Mouse (Mus musculus) heart, embryonic 12.5 days (tissue): ENCODE results near the gene Kif1a. TPM values are rescaled to one million over a fixed set of nuclear protein-coding genes. Genes with fewer than 3 reads are reported as not detected.

Source experiments
- ATAC-seq: fragments of 200-750 bp; cut with Nextera tagmentation; 2 replicates; pipeline ENCODE4 v1.8.0; 2017; ENCODE audit warnings: moderate TSS enrichment, moderate library complexity; ENCODE audit not compliant: insufficient number of reproducible peaks, low FRiP score
- H3K27ac ChIP-seq: fragments of 300-500 bp; sonication (generic); 2 replicates; pipeline ENCODE4 v1.5.1; 2016; ENCODE audit warnings: mild to moderate bottlenecking, moderate library complexity; ENCODE audit not compliant: poor library complexity, severe bottlenecking
- H3K27me3 ChIP-seq: fragments of 300-500 bp; sonication (generic); replicated peaks from 2 replicates; pipeline ENCODE4 v1.6.1; 2016; ENCODE audit warnings: mild to moderate bottlenecking, moderate library complexity
- H3K36me3 ChIP-seq: fragments of 300-500 bp; sonication (generic); 2 replicates; pipeline ENCODE4 v1.6.1; 2016; ENCODE audit warnings: mild to moderate bottlenecking, moderate library complexity
- H3K4me1 ChIP-seq: fragments of 300-500 bp; sonication (generic); replicated peaks from 2 replicates; pipeline ENCODE4 v1.6.1; 2016; ENCODE audit warnings: mild to moderate bottlenecking
- H3K4me2 ChIP-seq: fragments of 300-500 bp; sonication (generic); 2 replicates; pipeline ENCODE4 v1.6.1; 2016; ENCODE audit warnings: mild to moderate bottlenecking, moderate library complexity
- H3K4me3 ChIP-seq: fragments of 300-500 bp; sonication (generic); 2 replicates; pipeline ENCODE4 v1.5.1; 2016; ENCODE audit warnings: mild to moderate bottlenecking
- H3K9ac ChIP-seq: fragments of 300-500 bp; sonication (generic); 2 replicates; pipeline ENCODE4 v1.6.1; 2016; ENCODE audit warnings: mild to moderate bottlenecking, moderate library complexity
- H3K9me3 ChIP-seq: fragments of 300-500 bp; sonication (generic); replicated peaks from 2 replicates; pipeline ENCODE4 v1.6.1; 2016; ENCODE audit warnings: mild to moderate bottlenecking, moderate library complexity
- WGBS: fragments of 180-500 bp; shearing (Covaris S2); methylation state at CpG from one replicate; pipeline ENCODE4 v1.1.7; 2016; 5-methylcytosine and 5-hydroxymethylcytosine counted together
- polyA plus RNA-seq: library from polyadenylated mRNA; unstranded; fragments of >200 nt; fragmentation: Nextera tagmentation; extraction: Ambion mirVana; gene quantifications from 2 replicates; pipeline ENCODE4 v1.2.1, GENCODE M21; 2016

Gene Kif1a
- polyA plus RNA-seq, 1 experiment from 2014 or later: 7.7 TPM

GRCm38 (mm10) chr1:93092582-93092981 is 9.2 kb downstream of the Kif1a start:
- no peak overlapping the region for H3K27ac ChIP-seq
- 96% methylated on average over 3 of the region's 3 CpGs for WGBS
- H3K4me3 ChIP-seq: no peak overlapping the region
- no peak overlapping the region for H3K9ac ChIP-seq
- H3K36me3 ChIP-seq: no peaks in the 10 kb centered on the region
- peaks cover 16% of the 10 kb centered on the region for H3K27me3 ChIP-seq
- no peaks in the 10 kb centered on the region; the same call in 1 of the 2 replicates for H3K9me3 ChIP-seq
- no peaks in the 10 kb centered on the region for H3K4me1 ChIP-seq
- no peak for ATAC-seq
- H3K4me2 ChIP-seq: no peak overlapping the region

- peak overlapping the region; percentile 51 for H3K27ac ChIP-seq
- no peaks in the 10 kb centered on the region for H3K9me3 ChIP-seq
- no peak for ATAC-seq
- H3K4me3 ChIP-seq: no peak overlapping the region
- no peaks in the 10 kb centered on the region for H3K36me3 ChIP-seq
- no peaks in the 10 kb centered on the region for H3K27me3 ChIP-seq
- peaks cover 11% of the 10 kb centered on the region for H3K4me1 ChIP-seq
- no peak overlapping the region for H3K9ac ChIP-seq
- no peak overlapping the region for H3K4me2 ChIP-seq
- 24% methylated on average over 6 of the region's 6 CpGs for WGBS
These were observed 16.6 kb downstream of the Kif1a start for GRCm38 (mm10) chr1:93085136-93085535.

DNA sequence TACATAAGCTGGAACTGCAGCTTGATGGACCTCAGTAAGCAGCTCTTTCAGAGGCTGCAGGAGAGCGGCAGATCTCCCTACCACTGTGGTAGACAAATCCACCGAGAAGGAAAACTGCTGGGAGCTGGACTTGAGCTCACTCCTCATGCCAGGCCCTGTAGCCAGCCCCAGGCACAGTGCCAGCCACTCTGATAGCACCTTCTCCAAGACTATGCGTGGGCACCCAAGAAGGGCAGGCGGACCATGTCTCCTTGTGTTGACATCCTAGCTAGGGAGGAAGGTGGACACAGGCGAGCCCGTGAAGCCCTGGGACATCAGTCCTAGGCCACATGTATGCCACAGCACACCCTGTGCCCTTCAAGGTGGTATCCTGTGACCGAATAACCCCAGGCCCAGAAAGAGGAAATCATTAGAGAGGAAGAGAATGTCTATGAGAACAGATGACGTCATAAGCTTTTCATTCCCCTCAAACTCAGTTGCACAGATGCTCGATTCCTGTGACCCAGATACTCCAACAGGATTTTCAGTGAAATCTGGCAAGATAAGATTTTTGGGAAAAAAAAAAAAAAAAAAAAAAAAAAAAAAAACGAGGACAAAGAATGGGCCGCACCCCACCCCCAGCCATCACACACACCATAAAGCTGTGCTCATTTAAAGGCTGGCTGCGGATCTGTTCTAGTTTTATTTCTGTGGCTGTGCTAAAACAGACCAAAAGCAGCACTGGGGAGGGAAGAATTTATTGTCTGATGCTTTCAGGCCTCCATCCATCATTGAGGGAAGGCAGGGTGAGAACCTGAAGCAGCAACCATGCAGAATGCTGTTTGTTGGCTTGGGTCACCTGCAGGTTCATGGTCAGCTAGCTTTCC is 18.1 kb downstream of the Kif1a start:
- Histone ChIP-seq H3K4me1 (peaks cover 17% of the 10 kb centered on the region), H3K4me2 (no peak overlapping the region), H3K36me3 (no peaks in the 10 kb centered on the region), H3K27me3 (no peaks in the 10 kb centered on the region), H3K9ac (no peak overlapping the region), H3K27ac (no peak overlapping the region), H3K9me3 (no peaks in the 10 kb centered on the region), H3K4me3 (no peak overlapping the region)
- no peak for ATAC-seq
- 75% methylated on average over 12 of the region's 12 CpGs for WGBS

GRCm38 (mm10) chr1:93082121-93082520 is 19.6 kb downstream of the Kif1a start:
- peaks cover 17% of the 10 kb centered on the region for H3K4me1 ChIP-seq
- no peak overlapping the region for H3K27ac ChIP-seq
- H3K9ac ChIP-seq: no peak overlapping the region
- no peaks in the 10 kb centered on the region for H3K36me3 ChIP-seq
- H3K4me3 ChIP-seq: no peak overlapping the region
- no peaks in the 10 kb centered on the region for H3K27me3 ChIP-seq
- ATAC-seq: no peak
- H3K9me3 ChIP-seq: no peaks in the 10 kb centered on the region
- WGBS: 84% methylated on average over 8 of the region's 8 CpGs
- no peak overlapping the region for H3K4me2 ChIP-seq

DNA sequence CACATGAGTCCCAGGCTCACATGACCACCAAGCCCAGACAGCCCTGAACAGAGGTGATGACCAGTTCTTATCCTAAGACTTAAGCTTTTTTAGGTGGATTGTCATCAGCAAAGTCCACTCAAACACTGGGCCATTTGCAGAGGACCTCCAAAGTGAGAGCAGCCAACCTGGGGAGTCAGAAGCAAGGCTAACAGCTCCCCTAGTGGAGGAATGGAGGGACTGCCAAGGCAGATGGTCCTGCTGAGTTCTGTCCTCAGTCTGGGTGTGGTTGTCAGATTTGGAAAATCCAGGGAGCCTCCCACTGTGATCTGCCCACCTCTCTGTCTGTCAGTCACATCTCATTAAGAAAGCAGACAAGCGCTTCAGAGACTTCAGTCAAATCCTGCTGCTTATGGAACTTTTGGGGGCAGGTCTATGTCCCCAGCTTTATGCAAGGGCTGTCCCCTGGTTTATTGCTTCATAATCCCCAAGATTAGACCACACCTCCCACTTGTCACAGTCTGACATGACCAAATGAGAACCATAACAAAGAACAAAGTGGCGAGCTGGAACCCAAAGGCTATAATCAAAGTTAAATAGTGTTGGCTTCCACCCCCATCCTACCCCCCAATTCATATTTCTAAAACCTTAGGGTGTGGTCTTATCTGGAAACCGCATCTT is 20.7 kb downstream of the Kif1a start:
- Histone ChIP-seq H3K4me1 (peaks cover 17% of the 10 kb centered on the region), H3K9me3 (no peaks in the 10 kb centered on the region), H3K9ac (no peak overlapping the region), H3K36me3 (no peaks in the 10 kb centered on the region), H3K27me3 (no peaks in the 10 kb centered on the region), H3K27ac (no peak overlapping the region), H3K4me3 (no peak overlapping the region), H3K4me2 (no peak overlapping the region)
- 74% methylated on average over 3 of the region's 3 CpGs for WGBS
- ATAC-seq: no peak

GRCm38 (mm10) chr1:93079602-93080001 is 22.1 kb downstream of the Kif1a start:
- no peak for ATAC-seq
- no peak overlapping the region for H3K9ac ChIP-seq
- 84% methylated on average over 3 of the region's 3 CpGs for WGBS

DNA sequence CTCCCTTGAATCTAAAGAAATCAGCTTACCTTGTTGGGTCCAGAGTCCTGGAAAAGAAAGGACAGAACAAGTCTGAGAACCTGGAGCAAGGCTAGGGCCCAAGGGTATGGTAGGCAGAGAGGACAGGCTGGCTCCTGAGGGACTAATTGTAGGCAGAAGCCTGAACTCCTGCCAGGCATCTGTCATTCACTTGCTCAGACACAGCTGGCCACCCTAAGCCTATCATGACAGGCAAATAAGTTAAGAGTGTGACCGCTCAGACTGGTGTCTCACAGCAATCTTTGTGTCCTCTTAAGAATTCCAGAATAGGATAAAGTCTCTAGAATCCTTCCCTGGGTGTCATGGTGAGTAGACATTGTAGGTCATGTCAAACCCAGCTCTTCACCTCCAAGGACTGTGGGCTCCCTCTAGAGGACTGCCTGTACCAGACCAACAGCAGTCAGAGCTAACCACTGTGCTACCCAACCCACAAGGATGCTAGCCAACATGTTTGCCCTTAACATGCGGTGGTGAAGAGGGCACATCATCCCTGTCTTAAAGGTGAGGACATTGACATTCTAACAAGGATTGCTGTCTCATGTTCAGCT is 29.4 kb downstream of the Kif1a start:
- no peak for ATAC-seq
- no peaks in the 10 kb centered on the region for H3K9me3 ChIP-seq
- H3K27ac ChIP-seq: no peak overlapping the region
- no peak overlapping the region for H3K4me2 ChIP-seq
- H3K27me3 ChIP-seq: 0 out of 2 replicates have a peak, but pooled peaks cover 4% of the 10 kb centered on the region
- peaks cover 5% of the 10 kb centered on the region; the same call in 1 of the 2 replicates for H3K4me1 ChIP-seq
- WGBS: 58% methylated on average over 2 of the region's 2 CpGs
- H3K36me3 ChIP-seq: no peaks in the 10 kb centered on the region
- no peak overlapping the region for H3K9ac ChIP-seq
- no peak overlapping the region for H3K4me3 ChIP-seq

More at GRCm38 (mm10) chr1:93079602-93080001, 22.1 kb downstream of the Kif1a start:
- H3K36me3 ChIP-seq: no peaks in the 10 kb centered on the region
- H3K27me3 ChIP-seq: no peaks in the 10 kb centered on the region
- no peak overlapping the region for H3K4me2 ChIP-seq
- 0 out of 2 replicates have a peak, but pooled peaks cover 6% of the 10 kb centered on the region for H3K4me1 ChIP-seq
- H3K27ac ChIP-seq: no peak overlapping the region
- no peak overlapping the region for H3K4me3 ChIP-seq
- H3K9me3 ChIP-seq: no peaks in the 10 kb centered on the region

DNA sequence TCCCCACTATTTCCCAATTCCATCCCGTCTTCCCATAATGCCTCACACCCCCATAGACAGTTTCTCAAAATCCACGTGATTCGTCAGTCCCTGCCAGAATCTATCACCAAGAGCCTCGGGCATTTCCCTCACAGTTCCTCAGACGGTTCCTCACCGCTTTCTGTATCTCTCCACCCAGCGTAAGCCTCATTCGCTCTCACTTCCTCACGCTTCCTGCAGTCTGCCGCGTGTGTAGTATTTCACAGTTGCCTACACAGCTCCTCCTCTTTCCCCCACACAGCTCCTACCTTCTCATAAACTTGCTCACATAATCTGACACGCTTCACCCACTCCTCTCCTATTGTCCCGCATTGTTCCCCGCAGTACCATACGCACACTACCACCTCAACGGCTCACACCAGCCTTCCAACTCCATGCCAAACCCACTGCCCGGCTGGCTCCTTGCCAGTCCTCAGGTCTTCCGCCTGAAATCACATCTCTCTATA is 30.2 kb downstream of the Kif1a start:
- H3K9me3 ChIP-seq: no peaks in the 10 kb centered on the region
- H3K36me3 ChIP-seq: no peaks in the 10 kb centered on the region
- ATAC-seq: no peak
- H3K4me1 ChIP-seq: peaks cover 5% of the 10 kb centered on the region; the same call in 1 of the 2 replicates
- no peak overlapping the region for H3K9ac ChIP-seq
- H3K27me3 ChIP-seq: 0 out of 2 replicates have a peak, but pooled peaks cover 4% of the 10 kb centered on the region
- no peak overlapping the region for H3K27ac ChIP-seq
- H3K4me2 ChIP-seq: no peak overlapping the region
- H3K4me3 ChIP-seq: no peak overlapping the region
- 70% methylated on average over 18 of the region's 18 CpGs for WGBS

- no peak for ATAC-seq
- Histone ChIP-seq H3K36me3 (no peaks in the 10 kb centered on the region), H3K9ac (no peak overlapping the region), H3K9me3 (no peaks in the 10 kb centered on the region), H3K27ac (no peak overlapping the region), H3K4me3 (no peak overlapping the region), H3K27me3 (0 out of 2 replicates have a peak, but pooled peaks cover 4% of the 10 kb centered on the region), H3K4me1 (peaks cover 5% of the 10 kb centered on the region; the same call in 1 of the 2 replicates), H3K4me2 (no peak overlapping the region)
- 81% methylated on average over 5 of the region's 5 CpGs for WGBS
These were observed 30.9 kb downstream of the Kif1a start for GRCm38 (mm10) chr1:93070881-93071280.

- Histone ChIP-seq H3K36me3 (no peaks in the 10 kb centered on the region), H3K4me2 (no peak overlapping the region), H3K4me3 (no peak overlapping the region), H3K4me1 (peaks cover 11% of the 10 kb centered on the region), H3K27ac (no peak overlapping the region), H3K9ac (no peak overlapping the region), H3K27me3 (0 out of 2 replicates have a peak, but pooled peaks cover 4% of the 10 kb centered on the region), H3K9me3 (no peaks in the 10 kb centered on the region)
- 60% methylated on average over 1 of the region's 1 CpGs for WGBS
- ATAC-seq: no peak
These were observed 33.2 kb downstream of the Kif1a start for GRCm38 (mm10) chr1:93068553-93068952.

- H3K4me1 ChIP-seq: peaks cover 11% of the 10 kb centered on the region
- H3K4me3 ChIP-seq: no peak overlapping the region
- no peak overlapping the region for H3K27ac ChIP-seq
- H3K9me3 ChIP-seq: no peaks in the 10 kb centered on the region
- H3K4me2 ChIP-seq: no peak overlapping the region
- WGBS: 66% methylated on average over 6 of the region's 6 CpGs
- H3K27me3 ChIP-seq: no peaks in the 10 kb centered on the region
- H3K36me3 ChIP-seq: no peaks in the 10 kb centered on the region
- no peak overlapping the region for H3K9ac ChIP-seq
- no peak for ATAC-seq
These were observed 36.1 kb downstream of the Kif1a start for GRCm38 (mm10) chr1:93065654-93066053.
